Mouse (Mus musculus) CD4-positive, CD25-positive, alpha-beta regulatory T cell, adult 2 months (primary cell): ENCODE results near the gene Cap2.

Experiments used
- DNase-seq: peaks from one replicate; pipeline ENCODE4 v3.0.0-alpha.2; 2012; ENCODE audit warnings: low read depth, low spot score

The Cap2 gene

DNA sequence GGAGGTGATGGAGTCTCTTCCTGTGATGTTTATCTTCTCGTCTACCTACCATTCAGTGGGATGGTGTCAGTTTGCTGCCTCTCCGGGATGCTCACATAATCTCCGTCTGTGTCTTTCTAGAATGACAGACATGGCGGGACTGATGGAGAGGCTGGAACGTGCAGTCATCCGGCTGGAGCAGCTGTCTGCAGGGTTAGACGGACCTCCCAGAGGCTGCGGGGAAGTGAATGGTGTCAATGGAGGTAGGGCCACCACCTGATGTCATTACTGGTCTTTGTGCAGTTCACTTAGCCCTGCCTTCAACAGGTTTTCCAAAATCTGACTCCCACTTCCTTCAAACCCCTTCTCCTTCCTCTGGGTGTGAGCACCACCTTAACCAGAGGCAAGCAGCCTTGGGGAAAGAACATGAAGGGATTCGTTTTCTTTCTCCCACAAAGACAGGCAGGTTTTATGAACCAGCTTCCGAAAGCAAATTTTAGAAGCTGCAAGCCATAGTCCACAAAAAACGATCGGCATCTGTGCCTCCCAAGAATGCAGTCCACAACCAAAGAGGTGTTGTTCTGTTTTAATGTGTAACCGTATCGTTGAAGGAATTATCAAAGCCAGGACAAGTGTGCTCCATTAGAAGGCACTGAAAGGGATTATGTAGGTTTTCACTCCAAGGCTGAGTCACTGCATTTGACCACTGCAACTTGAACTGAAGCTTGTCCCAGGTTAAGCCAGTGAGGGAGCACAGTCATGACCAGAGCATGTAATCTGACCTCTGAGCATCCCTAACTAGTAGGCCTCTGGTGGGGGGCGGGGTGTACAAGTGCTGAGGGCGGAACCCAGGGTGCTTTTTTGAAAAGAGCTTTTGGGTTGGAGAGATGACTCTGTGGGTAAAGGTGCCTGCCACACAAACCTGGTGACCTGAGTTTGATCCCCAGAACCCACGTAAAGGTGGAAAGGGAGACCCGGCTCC, 23.9 kb downstream of the Cap2 start:
- no peak for DNase-seq

DNA sequence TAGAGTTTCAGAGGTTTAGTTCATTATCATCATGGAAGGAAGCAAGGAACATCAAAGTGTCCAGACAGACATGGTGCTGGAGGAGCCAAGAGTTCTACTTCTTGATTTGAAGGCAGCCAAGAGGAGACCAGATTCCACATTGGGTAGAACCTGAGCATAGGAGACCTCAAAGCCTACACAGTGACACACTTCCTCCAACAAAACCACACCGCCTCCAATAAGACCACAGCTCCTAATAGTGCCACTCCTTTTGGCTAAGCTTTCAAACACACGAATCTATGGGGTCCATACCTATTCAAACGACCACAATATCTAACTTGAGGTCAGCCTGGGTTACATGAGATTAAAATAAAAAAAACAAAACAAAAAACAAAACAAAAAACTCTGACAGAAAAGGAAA, 25.0 kb downstream of the Cap2 start:
- no peak for DNase-seq

DNA sequence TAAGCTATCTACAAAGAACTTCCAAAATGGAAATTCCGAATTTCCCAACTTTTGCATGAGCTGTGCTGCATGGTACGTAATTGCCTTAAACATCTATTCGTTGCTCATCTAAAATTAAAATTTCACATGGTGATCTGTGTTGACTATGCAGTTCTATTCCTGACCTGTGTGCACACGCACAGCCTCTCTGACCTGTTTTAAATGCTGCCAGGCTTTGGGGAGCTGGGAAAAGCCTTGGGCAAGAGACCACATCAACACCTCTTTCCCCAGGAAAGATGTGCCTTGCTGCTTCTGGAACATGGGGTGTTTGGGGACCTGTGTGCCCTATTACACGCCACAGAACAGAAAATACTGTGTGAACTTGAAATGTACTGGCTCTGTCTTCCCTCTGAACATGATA, 25.7 kb downstream of the Cap2 start:
- DNase-seq, result no peak

DNA sequence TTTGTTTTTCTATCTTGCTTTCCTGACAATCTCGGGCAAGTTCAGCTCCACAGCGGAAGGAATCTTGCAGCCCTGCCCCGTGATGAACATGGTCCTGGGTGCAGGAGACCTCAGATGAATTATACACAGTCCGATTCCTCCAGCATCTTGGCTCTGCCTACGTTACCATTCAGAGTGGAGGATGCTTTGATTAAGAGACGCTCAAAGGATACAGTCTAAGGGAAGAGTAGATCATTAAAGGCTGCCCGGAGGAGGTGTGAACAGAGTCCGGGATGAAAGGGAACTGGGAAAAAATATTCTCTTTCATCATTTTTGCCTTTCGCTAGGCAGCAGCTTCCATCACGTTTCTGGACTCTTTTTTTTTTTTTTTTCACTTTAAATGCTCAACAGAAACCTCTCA, 27.4 kb downstream of the Cap2 start:
- no peak for DNase-seq

DNA sequence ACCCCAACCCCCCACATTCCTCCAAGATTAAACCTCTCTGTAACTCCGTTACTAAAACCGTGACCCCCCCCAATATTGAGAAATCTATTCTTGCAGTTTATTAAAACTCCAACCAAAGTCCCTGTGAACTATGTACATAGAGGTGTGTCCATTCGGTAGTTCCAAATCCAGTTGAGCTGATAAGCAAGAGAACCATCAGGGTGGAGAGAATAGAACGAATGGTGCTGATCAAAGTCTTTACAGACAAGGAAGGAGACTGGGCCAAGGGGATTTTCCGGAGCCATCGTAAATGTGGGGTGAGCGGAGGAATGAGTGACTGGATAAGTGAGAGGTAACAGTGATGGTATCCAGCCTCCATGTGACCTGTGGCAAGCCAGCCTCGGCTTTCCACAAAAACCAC, 28.9 kb downstream of the Cap2 start:
- DNase-seq, result no peak

DNA sequence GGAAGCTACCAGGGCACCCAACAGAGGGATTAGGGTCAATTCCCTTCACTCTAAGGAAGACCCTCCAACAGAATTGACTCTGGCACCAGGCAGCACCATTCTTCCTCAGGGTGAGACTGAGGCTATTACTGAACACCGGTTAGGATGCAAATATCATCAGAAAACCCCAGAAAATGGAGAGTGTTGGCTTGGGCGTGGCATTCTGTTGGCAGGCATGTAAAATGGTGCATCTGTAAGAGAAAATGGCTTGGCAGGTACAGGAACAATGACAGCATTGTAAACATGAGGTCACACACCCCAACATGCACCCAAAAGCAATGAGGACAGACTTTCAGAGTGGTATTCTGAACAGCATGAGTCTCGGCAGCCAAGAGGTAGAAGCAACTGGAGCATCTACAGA, 30.0 kb downstream of the Cap2 start:
- no peak for DNase-seq

DNA sequence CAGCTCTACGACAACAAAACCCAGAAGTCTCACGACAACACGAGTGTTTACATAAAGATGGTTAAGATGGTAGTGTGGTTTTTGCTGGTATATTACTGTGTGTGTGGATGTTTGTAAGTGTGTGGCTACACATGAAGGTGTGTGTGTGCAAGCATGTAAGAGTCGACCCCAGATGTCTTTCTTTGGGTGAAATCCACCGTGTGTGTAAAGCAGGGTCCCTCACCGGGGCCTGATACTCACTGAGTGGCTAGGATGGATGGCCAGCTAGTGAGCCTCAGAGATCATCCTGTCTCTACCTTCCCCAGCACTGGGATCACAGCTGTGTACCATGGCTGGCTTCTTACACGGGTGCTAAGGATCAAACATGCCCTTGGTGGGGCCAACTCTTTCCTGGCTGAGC, 30.6 kb downstream of the Cap2 start:
- DNase-seq, result no peak

DNA sequence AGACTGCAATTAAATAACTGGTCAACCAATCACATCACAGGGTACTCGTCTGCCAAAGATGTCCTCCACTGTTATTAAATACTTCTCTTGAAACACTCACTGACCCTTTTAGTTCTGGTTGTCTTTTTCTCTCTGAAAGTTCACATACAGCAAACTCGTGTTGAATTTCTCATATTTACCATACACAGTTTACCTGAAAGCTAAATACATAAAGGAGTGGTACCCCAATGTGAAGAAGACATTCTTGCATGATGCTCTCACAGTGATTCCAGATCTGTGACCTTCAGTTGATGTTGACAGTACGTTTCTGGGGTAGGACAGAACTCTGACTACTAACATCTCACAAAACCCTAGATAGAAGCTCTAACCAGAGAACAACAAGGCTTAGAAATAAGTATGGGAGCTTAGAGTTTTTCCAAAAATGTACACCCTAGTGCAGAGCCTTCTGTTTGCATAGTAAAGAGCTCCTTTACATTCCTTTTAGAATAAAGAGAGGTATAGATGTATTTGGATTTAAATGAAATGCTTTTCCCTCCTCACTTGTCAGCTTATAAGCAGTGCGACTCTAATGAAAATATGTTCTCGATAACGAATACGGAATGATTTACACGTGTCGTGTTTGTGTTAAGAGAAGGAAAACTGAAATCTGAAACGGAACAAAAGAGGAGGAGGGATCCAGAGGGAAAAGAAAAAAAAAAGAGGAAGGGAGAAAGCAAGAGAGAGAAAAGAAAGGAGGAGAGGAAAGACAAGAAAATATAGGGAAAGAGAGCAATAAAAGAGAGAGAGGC, 31.9 kb downstream of the Cap2 start:
- DNase-seq, result no peak

DNA sequence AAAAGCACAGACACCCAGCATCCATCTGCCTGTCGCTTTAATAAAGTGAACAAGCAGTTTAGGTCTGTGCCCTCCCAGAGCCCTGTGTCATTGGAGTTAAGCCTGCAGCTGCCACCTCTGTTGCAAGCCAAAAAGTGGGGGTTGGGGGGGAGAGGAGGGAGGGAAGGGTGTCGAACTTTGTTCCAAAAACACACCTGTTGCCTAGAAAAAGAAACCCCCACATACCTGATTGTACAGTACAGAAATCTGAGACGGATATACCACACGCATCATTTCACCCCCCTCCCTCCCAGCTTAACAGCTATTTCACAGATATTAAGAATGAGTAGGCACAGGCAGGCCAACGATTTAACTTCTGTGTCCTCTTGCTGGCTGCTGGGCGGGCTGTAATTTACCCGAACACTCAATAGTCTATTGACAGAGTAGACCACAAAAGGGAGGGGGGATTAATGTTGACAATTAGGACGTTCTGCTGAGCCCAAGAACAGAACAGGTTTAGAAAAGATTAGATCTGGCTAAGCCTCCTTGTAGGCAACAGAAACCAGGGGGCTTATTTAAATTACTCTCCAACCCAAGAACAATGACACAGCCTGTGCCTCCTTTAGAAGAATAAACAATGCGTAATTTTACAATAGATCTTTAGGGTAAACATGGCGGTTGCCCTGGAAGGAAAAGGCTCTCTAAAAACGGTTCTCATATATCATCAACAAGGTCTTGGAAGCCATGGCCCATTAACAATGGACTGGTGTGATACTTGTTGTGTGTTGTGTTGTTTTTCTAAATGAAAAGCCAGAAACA, 32.7 kb downstream of the Cap2 start:
- DNase-seq, result no peak

DNA sequence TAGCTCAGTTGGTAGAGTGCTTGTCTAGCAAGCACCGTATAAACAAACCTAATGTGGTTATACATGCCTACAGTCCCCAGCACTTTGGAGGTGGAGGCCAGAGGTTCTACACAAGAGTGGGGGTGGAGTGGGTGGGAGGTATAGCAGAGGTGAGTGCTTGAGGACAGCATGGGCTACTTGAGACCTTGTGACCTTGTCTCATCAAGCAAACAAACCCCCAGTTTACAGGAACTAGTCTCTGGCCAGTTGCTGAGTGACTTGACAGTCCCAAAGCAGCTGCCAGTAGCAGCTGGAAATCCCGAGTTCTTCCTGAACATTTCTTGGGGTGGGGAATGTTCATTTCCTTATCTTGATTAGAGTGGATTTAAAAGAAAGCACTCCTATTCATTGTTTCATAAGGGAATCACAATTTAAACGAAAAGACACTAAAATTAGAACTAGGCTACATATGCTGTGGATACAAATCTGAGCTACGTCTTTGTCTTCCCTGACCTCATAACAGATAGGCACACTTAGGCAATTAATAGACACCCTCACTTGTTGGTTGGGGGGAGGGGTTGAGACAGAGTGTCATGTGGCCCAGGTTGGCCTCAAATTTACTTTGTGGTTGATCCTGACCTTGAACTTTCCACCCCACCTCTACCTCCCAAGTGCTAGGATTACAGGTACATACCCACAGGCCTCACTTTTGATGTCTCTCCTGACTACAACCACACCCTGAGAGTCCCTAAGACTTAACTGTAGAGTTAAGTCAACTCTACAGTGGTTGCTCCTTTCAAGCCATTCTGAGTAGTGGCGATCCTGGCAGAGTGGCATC, 33.5 kb downstream of the Cap2 start:
- no peak for DNase-seq

DNA sequence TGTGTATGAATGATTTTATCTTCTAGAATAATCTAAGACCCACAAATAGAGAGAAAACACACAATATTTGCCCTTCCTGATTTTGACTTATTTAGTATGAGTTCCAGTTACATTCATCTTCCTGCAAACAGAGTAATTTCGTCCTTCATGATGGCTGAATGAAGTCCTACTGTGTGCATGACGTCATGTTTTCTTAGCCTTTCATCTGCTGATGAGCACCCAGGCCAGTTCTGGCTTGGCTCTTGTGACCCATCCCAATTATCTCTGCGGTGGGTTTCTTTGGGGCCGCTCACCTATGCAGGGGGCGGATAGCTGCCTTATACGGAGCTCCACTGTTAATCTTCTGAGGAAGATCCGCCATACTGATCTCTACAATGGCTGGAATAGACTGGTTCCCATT, 37.6 kb downstream of the Cap2 start:
- no peak for DNase-seq

DNA sequence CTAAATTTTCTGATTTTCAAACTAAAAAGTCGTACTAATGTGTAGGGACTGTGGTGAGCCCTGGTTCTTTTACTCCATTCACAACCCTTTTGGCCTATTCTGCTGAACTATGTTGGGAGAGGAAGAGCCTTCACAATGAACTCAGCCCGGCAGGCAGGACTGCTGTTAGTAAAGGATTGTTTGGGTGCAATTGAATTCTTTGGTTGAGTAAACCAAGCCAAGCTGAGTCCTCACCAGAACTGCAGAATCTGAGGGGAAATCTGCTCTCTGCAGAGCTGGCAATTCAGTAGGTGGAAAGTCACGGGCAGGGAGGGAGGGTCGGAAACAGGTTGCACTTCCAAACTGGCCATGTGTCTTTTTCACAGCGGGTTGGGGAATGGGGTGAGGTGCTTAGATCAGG, 39.3 kb downstream of the Cap2 start:
- DNase-seq, result no peak

DNA sequence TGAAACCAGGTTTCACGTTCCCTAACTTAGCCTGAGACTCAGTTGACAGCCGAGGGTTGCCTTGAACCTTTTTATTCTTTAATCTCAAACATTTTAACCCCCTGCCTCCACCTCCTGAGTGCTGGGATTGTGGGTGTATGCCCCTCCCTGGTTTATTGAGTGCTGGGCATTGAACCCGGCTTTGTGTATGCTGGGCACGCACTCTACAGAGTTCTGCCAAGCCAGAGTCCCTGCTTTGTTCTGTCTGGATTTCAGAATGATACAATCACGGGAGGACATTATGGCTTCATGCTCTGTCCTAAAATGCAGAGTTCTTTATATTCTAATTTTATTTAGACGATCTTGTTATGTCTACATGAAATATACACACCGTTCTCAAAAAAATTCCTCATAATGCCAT, 41.1 kb downstream of the Cap2 start:
- DNase-seq, result no peak

DNA sequence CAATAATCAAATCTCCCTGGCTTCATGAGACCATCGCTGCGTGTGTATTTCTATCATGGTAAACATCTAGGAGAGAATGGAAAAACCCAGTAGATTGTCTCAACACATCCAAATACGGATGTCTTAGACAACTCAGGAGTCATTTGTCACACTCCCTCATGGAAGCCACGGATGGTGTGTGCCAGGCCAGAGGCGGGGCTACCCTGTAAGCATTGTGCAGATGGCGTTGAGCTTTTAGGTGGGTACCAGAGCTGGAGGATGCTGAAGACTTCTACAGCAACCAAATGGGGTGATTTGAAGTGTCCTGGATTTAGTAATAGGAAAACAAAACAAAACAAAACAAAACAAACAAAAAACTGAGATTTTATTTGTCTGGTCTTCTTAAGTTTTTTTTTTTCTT, 43.0 kb downstream of the Cap2 start:
- DNase-seq, result no peak

DNA sequence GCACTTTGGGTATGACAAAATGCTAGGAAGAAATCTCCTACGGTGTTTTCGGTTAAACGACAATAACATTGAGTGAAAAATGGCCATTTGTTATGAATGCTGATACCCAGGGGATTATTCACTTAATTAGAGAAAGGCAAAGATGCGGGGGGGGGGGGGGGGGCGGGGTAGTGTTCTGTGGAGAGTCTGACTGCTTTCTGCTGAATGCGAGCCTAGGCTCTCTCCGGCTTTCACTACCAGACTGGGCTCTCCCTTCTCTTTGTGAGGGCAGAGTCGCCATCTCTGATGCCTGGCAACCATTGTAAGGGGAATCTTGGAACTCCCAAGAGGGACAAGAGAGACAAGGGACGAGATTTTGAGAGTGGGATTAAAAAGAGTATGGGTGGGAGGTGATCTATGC, 43.4 kb downstream of the Cap2 start:
- DNase-seq, result no peak

DNA sequence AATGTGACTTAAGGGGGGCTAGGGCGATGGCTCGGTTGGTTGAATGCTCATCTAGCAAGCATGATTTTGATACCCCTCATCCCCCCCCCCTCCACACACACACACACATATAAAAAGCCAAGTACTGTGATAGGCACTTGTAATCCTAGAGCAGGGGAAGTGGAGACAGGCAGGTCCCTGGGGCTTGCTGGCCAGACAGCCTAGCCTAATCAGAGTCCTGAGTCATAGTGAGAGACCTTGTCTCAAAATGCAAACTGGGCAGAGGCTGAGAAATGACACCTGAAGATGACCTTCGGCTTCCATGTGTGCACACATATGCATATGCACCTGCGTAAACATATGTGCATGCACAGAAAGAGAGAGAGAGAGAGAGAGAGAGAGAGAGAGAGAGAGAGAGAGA, 45.2 kb downstream of the Cap2 start:
- DNase-seq, result no peak

DNA sequence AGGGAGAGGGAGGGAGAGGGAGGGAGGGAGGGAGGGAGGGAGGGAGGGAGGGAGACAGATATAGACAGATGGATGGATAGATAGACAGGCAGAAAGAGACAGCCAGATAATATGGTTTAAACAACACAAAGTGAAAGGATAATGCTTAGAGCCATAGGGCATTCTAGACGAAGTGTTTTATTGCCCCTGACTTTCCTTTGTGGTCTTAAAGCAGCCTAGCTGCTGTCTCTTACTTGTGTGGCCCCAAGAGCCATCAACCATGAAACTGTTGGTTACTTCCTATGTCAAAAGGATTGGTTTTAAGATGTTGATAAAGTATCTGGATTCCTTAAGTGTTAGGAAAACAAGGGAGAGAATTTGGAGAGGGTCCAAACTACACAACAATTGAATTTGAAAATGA, 45.6 kb downstream of the Cap2 start:
- DNase-seq, result no peak

DNA sequence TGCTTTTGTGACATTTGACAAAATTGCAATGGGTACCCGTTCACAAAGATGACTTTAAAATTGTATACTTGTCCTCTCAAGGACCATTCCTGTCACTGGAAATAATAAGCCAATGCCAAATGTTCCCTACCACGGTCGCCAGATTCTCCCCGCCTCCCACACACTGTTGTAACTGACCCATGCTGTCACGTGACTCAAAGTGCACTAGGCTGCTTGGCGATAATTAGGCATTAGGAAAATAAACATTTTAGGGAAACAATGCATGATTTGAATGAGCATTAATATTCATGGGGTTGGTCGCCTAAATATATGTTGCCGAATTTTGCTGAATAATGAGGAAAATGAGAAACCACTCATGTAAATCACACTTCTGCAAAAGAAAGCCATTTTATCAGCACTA, 46.5 kb downstream of the Cap2 start:
- DNase-seq, result no peak

DNA sequence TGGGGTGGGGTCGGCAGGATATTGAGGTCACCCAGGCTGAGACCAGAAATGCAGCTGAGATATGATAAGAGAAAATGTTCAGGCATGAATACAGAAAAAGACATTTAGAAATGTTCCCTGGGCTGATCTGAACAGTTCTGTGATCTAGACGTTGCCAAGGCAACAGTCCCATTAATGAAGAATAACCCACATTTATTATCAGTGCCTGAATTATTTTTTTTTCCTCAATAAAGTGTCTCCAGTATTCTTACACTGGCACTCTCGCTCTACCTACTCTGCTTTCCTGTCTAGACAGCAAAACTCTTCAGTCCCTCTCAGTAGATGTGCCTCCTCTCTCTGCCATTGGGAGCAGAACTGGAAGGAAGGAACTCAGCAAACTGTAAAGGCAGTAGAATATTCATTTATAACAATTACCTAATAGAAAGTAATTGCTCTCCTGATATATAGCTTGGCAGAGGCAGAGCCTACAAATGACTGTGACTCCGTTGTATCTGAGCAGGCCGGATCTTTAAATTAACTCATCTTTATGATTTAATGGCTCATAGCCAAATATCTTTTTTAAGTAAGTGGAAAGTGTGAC, 47.0 kb downstream of the Cap2 start:
- DNase-seq, result no peak

DNA sequence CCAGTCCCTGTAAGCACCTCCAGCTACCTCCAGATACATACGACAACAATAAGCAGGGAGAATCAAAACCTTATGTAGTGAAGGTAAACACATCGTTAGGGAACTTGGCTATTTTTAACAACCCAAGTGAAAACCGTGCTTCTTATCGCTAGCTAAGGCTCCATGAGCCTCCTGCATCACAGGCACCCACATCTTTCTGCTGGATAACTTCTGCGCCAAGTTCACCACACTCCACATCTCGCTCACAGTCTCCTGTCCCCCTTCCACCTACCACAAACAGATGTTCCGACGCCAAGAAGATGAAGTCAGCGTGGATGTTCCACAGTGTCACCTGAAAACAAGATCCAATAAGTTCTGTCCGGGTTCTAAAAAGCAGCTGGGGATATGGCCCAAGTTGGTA, 49.0 kb downstream of the Cap2 start:
- no peak for DNase-seq

DNA sequence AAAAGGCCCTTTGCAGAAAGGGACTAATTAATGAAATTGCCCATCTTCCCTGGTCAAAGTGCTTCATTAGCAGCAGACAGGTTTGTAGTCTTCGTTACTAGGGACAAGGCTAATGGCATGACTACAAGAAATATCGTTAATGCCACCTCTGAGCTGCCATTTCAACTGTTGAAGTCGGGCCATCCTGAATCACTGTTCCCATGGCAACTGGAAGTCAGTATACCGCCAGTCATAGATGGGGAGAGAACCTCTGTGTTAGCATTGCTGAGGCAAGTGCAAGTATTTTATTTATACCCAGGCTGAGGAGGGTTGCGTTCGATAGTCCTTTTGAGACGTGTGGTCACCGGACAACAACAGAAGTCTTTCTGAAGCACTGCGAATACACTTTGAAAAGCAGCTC, 53.1 kb downstream of the Cap2 start:
- no peak for DNase-seq
